Mouse (Mus musculus) kidney, adult 2 months (tissue): ENCODE measurements around the gene Dnajb13. TPM values are rescaled to one million over a fixed set of nuclear protein-coding genes. Genes with fewer than 3 reads are reported as not detected.

Experiments
- DNase-seq: peaks from one replicate; pipeline ENCODE4 v3.0.0; 2021
- H3K27ac ChIP-seq: fragments of 200-500 bp; 2 replicates; pipeline ENCODE4 v1.5.1; 2012; ENCODE audit warnings: low read depth, low read length, control low read depth, inconsistent platforms; ENCODE audit not compliant: insufficient read depth
- H3K27me3 ChIP-seq: fragments of 200-500 bp; replicated peaks from 2 replicates; pipeline ENCODE4 v1.6.1; 2012; ENCODE audit warnings: mild to moderate bottlenecking, moderate library complexity, low read length, inconsistent platforms; ENCODE audit not compliant: control insufficient read depth, insufficient read depth
- H3K36me3 ChIP-seq: fragments of 200-500 bp; 2 replicates; pipeline ENCODE4 v1.6.1; 2012; ENCODE audit warnings: mild to moderate bottlenecking, moderate library complexity, low read length, inconsistent platforms; ENCODE audit not compliant: control insufficient read depth, insufficient read depth
- H3K4me1 ChIP-seq: fragments of 200-500 bp; 2 replicates; pipeline ENCODE4 v1.6.1; 2011; ENCODE audit warnings: low read length; ENCODE audit not compliant: control insufficient read depth, insufficient read depth
- H3K4me3 ChIP-seq: fragments of 200-500 bp; 2 replicates; pipeline ENCODE4 v1.5.1; 2011; ENCODE audit warnings: mild to moderate bottlenecking, low read depth, low read length, control low read depth; ENCODE audit not compliant: insufficient read depth
- CTCF ChIP-seq: fragments of 200-500 bp; conservative IDR thresholded peaks from 2 replicates; pipeline ENCODE4 v1.5.1; 2011; ENCODE audit warnings: low read depth, mild to moderate bottlenecking, control low read depth, low read length, moderate library complexity, mixed read lengths; ENCODE audit not compliant: insufficient read depth, insufficient read length
- POLR2A ChIP-seq: fragments of 200-500 bp; IDR thresholded peaks from one replicate; pipeline ENCODE4 v1.6.1; 2011; ENCODE audit warnings: low read depth, low read length, control low read depth
- WGBS: fragments of 180-500 bp; shearing (Covaris S2); methylation state at CpG from one replicate; pipeline ENCODE4 v1.1.7; 2018; 5-methylcytosine and 5-hydroxymethylcytosine counted together
- polyA plus RNA-seq: library from polyadenylated mRNA; depleted of rRNA; stranded (reverse); fragments of >200 nt; gene quantifications from 2 replicates; pipeline ENCODE4 v1.2.3, GENCODE M21; 2012

Dnajb13 gene
- polyA plus RNA-seq, 1 experiment = 0.36 TPM

DNA sequence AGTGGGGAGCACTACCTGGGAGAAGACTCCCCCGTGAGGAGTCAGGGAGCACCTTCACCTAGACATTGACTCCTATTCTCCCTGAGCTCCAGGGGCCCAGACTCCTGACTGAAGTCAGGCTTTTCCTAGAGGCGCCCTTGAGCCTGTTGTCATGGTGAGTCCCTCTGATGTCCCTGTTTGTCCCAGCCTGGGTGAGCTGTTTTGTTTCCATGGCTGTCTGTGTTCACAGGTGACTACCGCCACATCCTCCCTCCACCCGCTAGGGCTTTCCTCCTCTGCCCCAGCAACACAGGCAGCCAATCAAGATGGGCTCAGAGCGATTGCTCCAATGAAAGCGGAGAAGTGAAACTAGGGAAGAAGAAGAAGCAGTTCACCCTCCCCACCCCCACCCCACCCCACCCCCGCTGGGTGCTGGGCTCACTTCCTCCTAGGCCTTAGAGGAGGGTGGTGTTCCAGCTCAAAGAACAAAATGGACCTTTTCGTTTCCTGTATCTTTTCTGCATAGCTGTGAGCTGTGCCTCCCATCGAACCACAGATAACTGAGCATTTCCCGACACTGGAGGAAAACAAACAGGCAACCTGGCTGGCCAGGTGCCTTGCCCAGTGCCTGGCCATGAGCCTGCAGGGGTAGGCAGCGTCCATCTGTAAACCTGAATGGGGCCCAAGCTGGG is 19.0 kb downstream of the Dnajb13 start:
- Histone ChIP-seq H3K27ac (peak overlapping the region; percentile 62), H3K4me3 (peak overlapping the region; percentile 29), H3K36me3 (no peaks in the 10 kb centered on the region), H3K27me3 (no peaks in the 10 kb centered on the region), H3K4me1 (no peaks in the 10 kb centered on the region; the same call in 1 of the 2 replicates)
- 35% methylated on average over 11 of the region's 11 CpGs for WGBS
- TF ChIP-seq POLR2A = no peak
- 0 out of 2 replicates have a peak, but pooled peaks have one; percentile 0 for TF ChIP-seq CTCF
- DNase-seq = peak; percentile 73

DNA sequence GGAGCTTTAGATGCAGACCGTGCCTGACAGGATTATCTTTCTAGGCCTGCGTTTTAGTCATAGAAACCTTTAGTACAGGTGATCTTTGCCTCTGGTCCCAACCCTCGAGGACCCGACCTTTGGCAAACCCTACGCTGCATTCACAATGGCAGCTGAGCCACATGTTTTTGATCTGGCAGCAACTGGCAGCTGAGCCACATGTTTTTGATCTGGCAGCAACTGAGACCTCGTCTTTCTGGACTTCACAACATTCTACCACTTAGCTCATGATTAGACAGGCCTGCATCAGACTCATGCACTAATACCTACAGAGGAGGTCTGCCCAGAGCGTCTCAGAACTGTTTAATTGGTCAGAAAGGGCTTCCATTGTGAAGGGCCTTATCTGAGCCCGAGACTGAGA is 19.7 kb downstream of the Dnajb13 start:
- Histone ChIP-seq H3K4me1 (no peaks in the 10 kb centered on the region; the same call in 1 of the 2 replicates), H3K27ac (peak overlapping the region; percentile 58)

DNA sequence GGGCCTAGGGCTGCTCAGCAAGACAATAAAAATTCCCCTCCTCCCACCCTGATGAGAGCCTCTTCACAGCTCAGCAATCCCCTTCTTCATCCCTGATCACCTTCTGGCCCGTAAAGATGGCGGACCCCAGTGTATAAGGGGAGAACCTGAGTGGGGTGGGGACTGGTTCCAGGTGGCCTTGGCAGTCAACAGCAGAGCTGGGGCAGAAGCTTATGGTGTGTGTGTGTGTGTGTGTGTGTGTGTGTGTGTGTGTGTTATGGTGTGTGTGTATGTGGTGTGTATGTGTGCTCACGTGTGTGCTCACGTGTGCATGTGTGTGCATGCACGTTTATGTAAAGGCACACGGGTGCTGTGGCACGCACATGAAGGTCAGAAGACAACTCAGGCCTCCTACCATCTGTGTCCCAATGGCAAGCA is 20.3 kb downstream of the Dnajb13 start:
- peak overlapping the region; percentile 57 for H3K4me3 ChIP-seq
- H3K27ac ChIP-seq = peak overlapping the region; percentile 59
- TF ChIP-seq CTCF (no peak), POLR2A (no peak)
- no peaks in the 10 kb centered on the region; the same call in 1 of the 2 replicates for H3K4me1 ChIP-seq
- 69% methylated on average over 7 of the region's 7 CpGs for WGBS
- H3K36me3 ChIP-seq = no peaks in the 10 kb centered on the region
- no peaks in the 10 kb centered on the region for H3K27me3 ChIP-seq
- no peak for DNase-seq

More for the DNA sequence above, 19.7 kb downstream of the Dnajb13 start:
- TF ChIP-seq CTCF (no peak), POLR2A (no peak)
- Histone ChIP-seq H3K36me3 (no peaks in the 10 kb centered on the region), H3K4me3 (peak overlapping the region; percentile 29), H3K27me3 (no peaks in the 10 kb centered on the region)
- DNase-seq = peak; percentile 47
- 34% methylated on average over 8 of the region's 8 CpGs for WGBS

DNA sequence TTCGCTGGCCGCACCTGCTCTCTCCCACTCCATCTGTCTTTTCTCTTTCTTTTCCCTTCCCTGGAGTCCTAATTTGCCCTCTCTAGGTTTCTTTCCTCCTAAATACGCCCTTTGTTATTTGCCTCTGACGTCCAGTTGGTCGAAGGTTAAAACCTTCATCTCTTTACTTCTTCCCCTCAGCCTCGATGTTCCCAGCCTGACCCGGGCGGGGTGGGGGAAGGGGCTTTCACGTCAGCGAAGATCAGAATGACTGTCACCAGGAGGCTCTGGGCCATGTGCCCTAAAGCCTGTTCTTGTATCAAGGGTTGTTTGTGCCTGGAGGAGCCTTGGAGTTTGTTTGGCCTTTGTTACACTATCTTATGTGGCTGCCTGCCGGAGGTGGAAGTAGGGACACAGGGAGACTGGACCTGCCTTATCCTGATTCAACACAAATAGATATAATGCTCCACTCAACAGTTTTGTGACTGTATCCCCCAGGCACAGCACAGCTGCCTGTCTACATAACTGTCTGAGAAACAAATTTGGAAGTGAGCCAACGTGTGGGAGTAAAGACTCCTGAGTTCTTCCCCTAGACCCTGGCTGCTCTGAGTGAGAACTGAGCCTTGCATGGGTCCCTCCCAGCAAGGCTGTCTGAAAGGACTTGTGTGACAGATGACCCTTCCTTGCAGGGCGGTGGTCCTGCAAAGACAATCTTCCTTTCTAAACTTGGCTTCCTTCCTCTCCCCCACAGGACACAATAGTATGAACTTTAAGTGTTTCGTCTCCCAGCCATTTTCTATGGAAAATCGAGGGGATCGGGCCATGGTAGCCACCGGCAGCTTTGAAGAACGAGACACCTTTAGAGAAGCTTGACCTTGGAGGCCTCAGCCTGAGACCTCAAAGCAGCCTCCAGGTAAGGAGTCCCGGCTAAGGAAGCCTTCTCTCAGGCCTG is 21.0 kb downstream of the Dnajb13 start:
- peak overlapping the region; percentile 59 for H3K27ac ChIP-seq
- peak; percentile 36 for DNase-seq
- H3K27me3 ChIP-seq = no peaks in the 10 kb centered on the region
- TF ChIP-seq CTCF (no peak), POLR2A (no peak)
- H3K4me1 ChIP-seq = no peaks in the 10 kb centered on the region; the same call in 1 of the 2 replicates
- WGBS = 20% methylated on average over 19 of the region's 19 CpGs
- H3K36me3 ChIP-seq = no peaks in the 10 kb centered on the region
- peak overlapping the region; percentile 57 for H3K4me3 ChIP-seq

DNA sequence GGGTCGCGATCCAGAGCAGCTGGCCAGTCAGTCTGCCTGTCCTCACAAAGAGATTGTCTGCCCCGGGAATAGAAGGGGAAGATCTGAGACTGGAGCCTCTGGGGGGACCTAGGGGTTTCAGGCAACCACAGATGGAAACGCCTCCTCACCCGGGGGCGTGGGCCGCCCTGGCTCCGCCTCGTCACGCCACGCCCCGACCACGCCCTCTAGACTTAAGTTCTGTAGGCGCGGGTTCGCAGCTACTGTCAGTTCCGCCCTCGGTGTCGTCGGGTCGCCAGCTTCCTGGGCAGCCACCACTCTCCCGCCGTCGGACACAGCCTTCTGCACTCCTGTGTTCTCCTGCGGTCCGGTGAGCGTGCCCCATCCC is 21.7 kb downstream of the Dnajb13 start, which contains the start of gene Ucp2:
Gene Ucp2, plus strand, starts transcription at position 221 of the 367 bp plus-strand sequence.
- DNase-seq = peak; percentile 87
- H3K27me3 ChIP-seq = no peaks in the 10 kb centered on the region
- H3K27ac ChIP-seq = peak within 1 kb of the TSS; percentile 59
- no peaks in the 10 kb centered on the region for H3K36me3 ChIP-seq
- no peaks in the 10 kb centered on the region; the same call in 1 of the 2 replicates for H3K4me1 ChIP-seq
- 1% methylated on average over 27 of the region's 27 CpGs for WGBS
- peak within 1 kb of the TSS; percentile 57 for H3K4me3 ChIP-seq
- no peak for TF ChIP-seq CTCF
- peak; percentile 81 for TF ChIP-seq POLR2A

DNA sequence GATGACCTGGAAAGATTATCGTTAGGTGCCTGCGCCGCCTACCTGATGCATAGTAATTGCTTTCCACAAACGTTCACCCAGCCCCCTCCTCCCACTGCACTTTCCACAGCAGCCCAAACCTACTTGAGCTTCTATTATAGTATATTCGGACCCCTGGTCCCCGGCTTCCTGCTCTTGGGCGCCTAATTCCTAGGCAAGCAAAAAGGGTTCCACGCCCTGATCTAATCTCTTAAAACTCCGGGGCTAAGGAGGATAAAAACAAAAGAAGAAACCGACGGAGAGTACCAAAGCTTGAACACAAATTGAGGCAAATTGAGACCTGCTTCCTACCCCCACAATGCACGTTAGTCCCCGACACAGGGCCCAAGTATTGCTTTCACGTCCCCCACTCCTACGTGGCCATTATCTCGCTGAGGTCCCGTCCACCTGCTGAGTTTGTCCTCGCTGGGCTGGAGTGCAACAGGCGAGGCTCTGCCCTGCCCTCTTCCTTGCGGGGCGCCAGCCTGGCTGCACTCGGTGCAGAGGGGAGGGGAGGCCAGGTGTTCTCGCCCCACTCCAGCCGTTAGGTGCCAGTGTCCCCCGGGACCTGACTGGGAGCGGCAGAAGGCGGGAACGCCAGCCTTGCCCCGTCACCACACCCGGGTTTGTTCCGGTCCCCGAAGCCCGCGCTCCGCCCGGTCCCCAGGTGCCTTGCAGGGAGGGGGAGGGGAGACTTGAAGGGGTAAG is 22.2 kb downstream of the Dnajb13 start:
- Histone ChIP-seq H3K27me3 (no peaks in the 10 kb centered on the region), H3K36me3 (no peaks in the 10 kb centered on the region), H3K4me3 (peak overlapping the region; percentile 57), H3K4me1 (no peaks in the 10 kb centered on the region; the same call in 1 of the 2 replicates), H3K27ac (peak overlapping the region; percentile 4)
- no peak for DNase-seq
- TF ChIP-seq POLR2A = no peak
- TF ChIP-seq CTCF = no peak
- 8% methylated on average over 36 of the region's 36 CpGs for WGBS
